Mouse (Mus musculus): Measurements from ENCODE around the gene Gm13694. TPM values are rescaled to one million over a fixed set of nuclear protein-coding genes. Genes with fewer than 3 reads are reported as not detected.
A peak's percentile ranks its signal among the peaks of the same experiment; 100 is the strongest.
"Not testable (repeated sequence)": the region's sequence is repeated elsewhere in the genome, so short reads cannot be mapped to it uniquely, and the experiment has no call there.

The Gm13694 gene
- total and polyA plus RNA-seq, 2 experiments from 2014 or later, result not detected

- not testable (repeated sequence) for H3K9ac ChIP-seq (replicated peaks; ENCODE audit: low read length, poor library complexity, severe bottlenecking); H3K4me1 ChIP-seq (ENCODE audit: insufficient read depth, low read length); DNase-seq (ENCODE audit: low spot score); H3K27me3 ChIP-seq (ENCODE audit: insufficient read depth, low read length); H3K4me3 ChIP-seq (ENCODE audit: low read depth, low read length); H3K4me2 ChIP-seq (ENCODE audit: low read depth, low read length, poor library complexity, severe bottlenecking); H3K36me3 ChIP-seq (ENCODE audit: insufficient read depth, low read length); ATAC-seq (ENCODE audit: low FRiP score); H3K9me3 ChIP-seq (ENCODE audit: low read length); H3K27ac ChIP-seq (ENCODE audit: low read depth, low read length)
- no CpG with 5 or more reads among the region's 6 CpGs for WGBS
These were observed 5.9 kb upstream of the Gm13694 start, which contains the start of gene Gm13696 for GRCm38 (mm10) chr2:83972823-83973222. Gene Gm13696, plus strand, starts transcription at chr2:83973123.

- H3K36me3 ChIP-seq (ENCODE audit: insufficient read depth, low read length); H3K4me2 ChIP-seq (ENCODE audit: low read depth, low read length, poor library complexity, severe bottlenecking); ATAC-seq (ENCODE audit: low FRiP score); H3K9me3 ChIP-seq (ENCODE audit: low read length); H3K27ac ChIP-seq (ENCODE audit: low read depth, low read length); DNase-seq (ENCODE audit: low spot score); H3K9ac ChIP-seq (replicated peaks; ENCODE audit: low read length, poor library complexity, severe bottlenecking); H3K4me3 ChIP-seq (ENCODE audit: low read depth, low read length); H3K27me3 ChIP-seq (ENCODE audit: insufficient read depth, low read length); H3K4me1 ChIP-seq (ENCODE audit: insufficient read depth, low read length): not testable (repeated sequence)
- WGBS, result no CpG with 5 or more reads among the region's 6 CpGs
These were observed 5.7 kb downstream of the Gm13694 start, which contains the start of gene Gm13697 for GRCm38 (mm10) chr2:83984443-83984842. Gene Gm13697, plus strand, starts transcription at chr2:83984743.

GRCm38 (mm10) chr2:83990253-83990652 is 11.5 kb downstream of the Gm13694 start, which contains the start of gene Gm13691:
Gene Gm13691, plus strand, starts transcription at chr2:83990553.
- not testable (repeated sequence) for H3K4me1 ChIP-seq (ENCODE audit: insufficient read depth, low read length); H3K27me3 ChIP-seq (ENCODE audit: insufficient read depth, low read length); DNase-seq (ENCODE audit: low spot score); H3K36me3 ChIP-seq (ENCODE audit: insufficient read depth, low read length); H3K9me3 ChIP-seq (ENCODE audit: low read length); ATAC-seq (ENCODE audit: low FRiP score); H3K4me3 ChIP-seq (ENCODE audit: low read depth, low read length); H3K9ac ChIP-seq (replicated peaks; ENCODE audit: low read length, poor library complexity, severe bottlenecking); H3K4me2 ChIP-seq (ENCODE audit: low read depth, low read length, poor library complexity, severe bottlenecking); H3K27ac ChIP-seq (ENCODE audit: low read depth, low read length)
- WGBS, result no CpG with 5 or more reads among the region's 6 CpGs

GRCm38 (mm10) chr2:83993639-83994255 is 15.0 kb downstream of the Gm13694 start:
- not testable (repeated sequence) for H3K9ac ChIP-seq (replicated peaks; ENCODE audit: low read length, poor library complexity, severe bottlenecking); H3K4me1 ChIP-seq (ENCODE audit: insufficient read depth, low read length); H3K4me2 ChIP-seq (ENCODE audit: low read depth, low read length, poor library complexity, severe bottlenecking); H3K27ac ChIP-seq (ENCODE audit: low read depth, low read length); H3K36me3 ChIP-seq (ENCODE audit: insufficient read depth, low read length); H3K9me3 ChIP-seq (ENCODE audit: low read length); DNase-seq (ENCODE audit: low spot score); H3K4me3 ChIP-seq (ENCODE audit: low read depth, low read length); ATAC-seq (ENCODE audit: low FRiP score); H3K27me3 ChIP-seq (ENCODE audit: insufficient read depth, low read length)
- WGBS, result 73% methylated on average over 6 of the region's 9 CpGs

- not testable (repeated sequence) for ATAC-seq (ENCODE audit: low FRiP score); H3K27ac ChIP-seq (ENCODE audit: low read depth, low read length); H3K4me2 ChIP-seq (ENCODE audit: low read depth, low read length, poor library complexity, severe bottlenecking); H3K4me1 ChIP-seq (ENCODE audit: insufficient read depth, low read length); H3K4me3 ChIP-seq (ENCODE audit: low read depth, low read length); H3K9me3 ChIP-seq (ENCODE audit: low read length); DNase-seq (ENCODE audit: low spot score); H3K9ac ChIP-seq (replicated peaks; ENCODE audit: low read length, poor library complexity, severe bottlenecking); H3K27me3 ChIP-seq (ENCODE audit: insufficient read depth, low read length); H3K36me3 ChIP-seq (ENCODE audit: insufficient read depth, low read length)
- no CpG with 5 or more reads among the region's 3 CpGs for WGBS
These were observed 15.8 kb downstream of the Gm13694 start for GRCm38 (mm10) chr2:83994526-83994925.

GRCm38 (mm10) chr2:84008913-84009312 is 30.2 kb downstream of the Gm13694 start:
- 60% methylated on average over 1 of the region's 1 CpGs for WGBS

More at GRCm38 (mm10) chr2:84008913-84009312, 30.2 kb downstream of the Gm13694 start:
- DNase-seq (ENCODE audit: low spot score) (peak; percentile 52), ATAC-seq (ENCODE audit: low FRiP score) (no peak)
- Histone ChIP-seq H3K36me3 (ENCODE audit: insufficient read depth, low read length) (no peaks in the 10 kb centered on the region), H3K9ac (replicated peaks; ENCODE audit: low read length, poor library complexity, severe bottlenecking) (no peak overlapping the region), H3K4me3 (ENCODE audit: low read depth, low read length) (no peak overlapping the region), H3K27me3 (ENCODE audit: insufficient read depth, low read length) (no peaks in the 10 kb centered on the region), H3K4me1 (ENCODE audit: insufficient read depth, low read length) (no peaks in the 10 kb centered on the region), H3K9me3 (ENCODE audit: low read length) (no peaks in the 10 kb centered on the region), H3K27ac (ENCODE audit: low read depth, low read length) (no peak overlapping the region), H3K4me2 (ENCODE audit: low read depth, low read length, poor library complexity, severe bottlenecking) (no peak overlapping the region)
- no peak for TF ChIP-seq CTCF (IDR thresholded peaks at IDR 0.05)

All from midbrain, postnatal 0 days (tissue).